Mouse (Mus musculus): ENCODE results near the gene Ssxa1.
A peak's percentile ranks its signal among the peaks of the same experiment; 100 is the strongest.
"Not testable (repeated sequence)": the region's sequence is repeated elsewhere in the genome, so short reads cannot be mapped to it uniquely, and the experiment has no call there.

Gene Ssxa1

DNA sequence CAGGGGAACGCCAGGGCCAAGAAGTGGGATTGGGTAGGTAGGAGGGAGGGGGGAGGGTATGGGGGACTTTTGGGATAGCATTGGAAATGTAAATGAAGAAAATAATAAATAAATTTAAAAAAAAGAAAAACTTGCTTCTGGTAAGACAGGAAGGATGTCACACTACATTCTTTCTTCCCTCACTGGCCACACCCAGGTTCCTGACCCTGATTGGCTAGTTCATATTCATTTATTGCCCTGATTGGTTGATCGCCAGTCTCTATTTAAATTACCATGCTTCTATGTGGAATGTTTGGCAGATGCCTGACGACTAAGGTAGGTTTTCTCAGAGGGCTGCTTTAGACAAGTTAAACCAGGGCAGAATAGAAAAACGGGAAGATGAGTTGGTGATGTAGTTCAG lies at the start of gene Ssxa1:
TSS of gene Ssxa1 (plus strand) at position 301 of the 400 bp plus-strand sequence.
- DNase-seq: no peak

DNA sequence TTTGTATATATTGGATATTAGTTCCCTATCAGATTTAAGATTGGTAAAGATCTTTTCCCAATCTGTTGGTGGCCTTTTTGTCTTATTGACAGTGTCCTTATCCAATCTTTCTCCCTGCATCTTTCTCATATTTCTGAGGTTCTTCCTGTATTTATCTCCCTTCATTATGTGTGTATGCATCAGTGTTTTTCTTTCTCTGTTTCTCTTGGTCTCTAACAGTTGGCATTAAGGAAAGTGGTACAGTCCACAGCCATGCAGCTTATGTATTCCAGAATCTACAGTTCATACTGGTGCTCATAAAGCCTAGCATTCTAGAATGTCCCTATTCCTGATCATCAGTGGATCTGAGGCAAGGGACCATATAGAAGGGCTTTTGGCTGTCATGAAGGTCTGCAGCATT lies 47.5 kb upstream of the Ssxa1 start, which contains the start of gene Spaca5:
TSS of gene Spaca5 (plus strand) at position 301 of the 400 bp plus-strand sequence.
- no peak for DNase-seq

DNA sequence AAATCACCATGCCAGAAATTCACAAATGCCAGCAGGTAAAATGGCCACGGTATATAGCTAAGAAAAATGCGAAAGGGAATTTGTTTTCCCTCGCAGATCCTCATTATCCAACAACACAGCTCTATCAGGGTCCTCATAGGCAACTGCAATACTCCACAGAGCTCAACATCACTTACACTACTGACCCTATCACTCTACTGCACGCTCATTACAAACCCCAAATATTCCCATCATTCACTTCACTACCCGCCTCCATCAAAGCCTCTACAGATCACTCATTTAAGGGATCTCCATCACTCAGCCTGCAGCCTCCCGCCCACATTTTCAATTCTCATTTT lies 27.0 kb upstream of the Ssxa1 start:
- DNase-seq: no peak

DNA sequence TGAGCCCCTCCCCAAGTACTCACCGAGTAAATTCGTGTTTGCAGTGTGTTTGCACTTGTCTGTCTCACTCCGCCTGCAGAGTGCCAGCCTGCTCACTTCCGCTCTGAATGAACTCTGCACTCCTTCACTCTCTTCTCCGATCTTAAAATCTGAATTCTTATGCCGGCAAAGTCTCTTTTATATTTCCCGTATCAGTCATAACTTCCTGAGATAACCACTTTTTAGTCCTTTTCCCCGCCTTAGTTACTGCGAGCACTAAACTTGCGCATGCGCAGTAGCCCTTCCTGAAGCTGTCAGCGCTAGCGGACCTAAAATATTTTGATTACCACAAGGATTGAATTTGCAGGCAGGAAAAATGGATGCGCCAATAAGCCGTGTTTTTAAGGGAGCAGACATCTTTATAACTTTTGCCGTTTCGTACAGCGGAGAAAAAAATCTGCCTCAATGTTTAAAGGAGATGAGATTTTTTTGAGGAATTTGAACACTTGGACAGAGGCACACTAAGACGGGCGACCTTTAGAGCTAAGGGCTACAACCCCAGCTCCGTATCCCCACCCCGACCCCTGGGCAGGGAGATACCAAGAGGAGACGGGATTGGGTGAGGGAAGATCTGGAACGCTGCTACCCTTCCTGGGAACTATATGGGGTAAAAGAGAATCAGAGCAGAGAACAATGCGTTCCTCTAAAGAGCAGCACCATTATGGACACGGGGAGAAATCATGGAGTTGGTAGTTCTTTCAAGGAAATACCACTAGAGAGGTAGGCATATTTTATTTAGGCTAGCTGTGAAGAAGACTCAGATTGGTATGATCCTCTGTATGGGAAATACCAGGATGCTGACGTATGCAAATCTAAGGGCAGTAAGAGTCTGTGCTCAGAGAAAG lies 26.4 kb upstream of the Ssxa1 start, which contains the start of gene Zfp300:
TSS of gene Zfp300 (minus strand) at position 545 of the 884 bp plus-strand sequence.
- DNase-seq: peak; percentile 70

DNA sequence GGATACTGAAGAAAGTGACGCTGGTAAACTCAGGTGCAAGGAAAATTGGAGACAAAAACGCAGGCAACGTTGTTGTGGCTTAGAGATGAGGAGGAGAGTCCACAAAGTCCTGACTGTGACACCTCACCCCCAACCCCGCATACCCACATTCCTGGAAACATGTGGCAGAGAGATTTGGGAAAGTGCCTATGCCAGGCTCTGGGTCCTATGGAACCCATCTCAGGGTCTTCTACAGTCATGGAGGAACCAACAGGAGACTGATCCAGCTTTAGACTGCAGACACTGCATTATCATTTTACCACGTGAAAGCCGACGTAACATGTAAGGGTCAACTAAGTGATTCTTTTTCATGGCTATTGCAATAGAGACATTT lies 25.8 kb upstream of the Ssxa1 start:
- DNase-seq: no peak

DNA sequence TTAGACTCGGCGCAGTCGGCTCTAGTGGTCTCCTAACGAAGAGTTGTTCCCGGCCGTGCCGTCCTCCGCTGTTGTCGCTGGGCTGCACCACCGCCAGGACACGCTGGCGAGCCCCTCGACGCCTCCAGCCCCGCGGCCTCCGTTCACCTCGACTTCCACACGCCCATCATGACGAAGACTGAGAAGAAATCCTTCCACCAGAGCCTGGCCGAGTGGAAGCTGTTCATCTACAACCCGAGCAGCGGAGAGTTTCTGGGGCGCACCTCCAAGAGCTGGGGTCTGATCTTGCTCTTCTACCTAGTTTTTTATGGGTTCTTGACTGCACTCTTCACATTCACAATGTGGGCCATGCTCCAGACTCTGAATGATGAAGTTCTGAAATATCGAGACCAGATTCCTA lies 31.1 kb downstream of the Ssxa1 start:
- DNase-seq: not testable (repeated sequence)

All from kidney, postnatal 14 days (tissue).